Mouse (Mus musculus) E14TG2a.4 (cell line): ENCODE data around the gene Slc44a4.

Experiments used
- H3K27me3 ChIP-seq: 2 replicates; pipeline ENCODE4 v1.6.1; 2014; ENCODE audit warnings: low read length, control low read depth; ENCODE audit not compliant: insufficient read depth
- H3K36me3 ChIP-seq: 2 replicates; pipeline ENCODE4 v1.6.1; 2014; ENCODE audit warnings: low read length, control low read depth; ENCODE audit not compliant: insufficient read depth
- H3K4me1 ChIP-seq: replicated peaks from 2 replicates; pipeline ENCODE4 v1.6.1; 2014; ENCODE audit warnings: low read depth, low read length, control low read depth
- H3K4me3 ChIP-seq: replicated peaks from 2 replicates; pipeline ENCODE4 v1.5.1; 2014; ENCODE audit warnings: mild to moderate bottlenecking, low read length
- H3K9me3 ChIP-seq: 2 replicates; pipeline ENCODE4 v1.6.1; 2014; ENCODE audit warnings: low read length, control low read depth
- CTCF ChIP-seq: conservative IDR thresholded peaks from 2 replicates; pipeline ENCODE4 v1.5.1; 2014; ENCODE audit warnings: low read length
- NANOG ChIP-seq: IDR thresholded peaks from 2 replicates; pipeline ENCODE4 v1.6.1; 2014; ENCODE audit warnings: borderline replicate concordance, low read length, mixed read lengths
- POU5F1 ChIP-seq: IDR thresholded peaks from 2 replicates; pipeline ENCODE4 v1.6.1; 2014; ENCODE audit warnings: low read length, borderline replicate concordance

The Slc44a4 gene

DNA sequence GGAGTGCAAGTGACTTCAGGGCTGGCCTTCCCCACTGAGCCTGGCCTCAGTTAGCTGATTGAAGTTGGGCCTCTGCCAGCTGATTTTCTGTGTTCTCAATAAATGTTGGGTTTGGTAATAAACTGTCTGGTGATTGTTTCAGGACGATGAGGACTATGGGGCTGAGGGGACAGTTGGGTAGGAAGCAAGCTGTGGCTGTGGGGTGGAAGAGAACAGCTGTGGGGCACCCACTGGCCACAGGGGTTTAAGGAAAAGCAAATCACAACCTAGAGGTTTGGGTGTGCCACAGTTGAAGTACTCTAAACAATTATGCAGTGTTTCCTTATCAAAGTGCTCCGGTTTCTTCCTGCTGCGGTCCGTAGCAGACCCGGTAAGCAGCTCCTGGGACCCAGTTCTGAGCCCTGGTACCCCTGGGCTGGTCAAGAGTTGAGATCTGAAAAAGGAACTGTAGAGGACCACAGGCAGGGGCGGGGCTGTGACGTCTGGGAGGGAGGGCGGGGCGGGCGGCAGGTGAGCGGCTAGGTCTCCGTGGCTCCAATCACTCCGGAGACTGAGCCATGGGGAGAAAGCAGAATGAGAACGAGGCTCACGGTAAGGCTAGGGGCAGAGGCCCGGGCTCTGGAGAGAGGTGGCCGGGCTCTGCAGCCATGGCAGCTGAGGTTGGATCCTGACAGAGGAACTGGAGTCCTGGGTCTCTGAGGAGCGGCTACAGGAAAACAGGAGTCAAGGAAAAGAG is at the start of gene Slc44a4:
Gene Slc44a4, plus strand, starts transcription at position 537 of the 736 bp plus-strand sequence.
- H3K9me3 ChIP-seq, result no peaks in the 10 kb centered on the region
- peaks cover 86% of the 10 kb centered on the region for H3K4me1 ChIP-seq
- H3K36me3 ChIP-seq, result peaks cover 49% of the 10 kb centered on the region
- H3K27me3 ChIP-seq, result no peaks in the 10 kb centered on the region
- H3K4me3 ChIP-seq, result peak within 1 kb of the TSS; percentile 51; the same call in 1 of the 2 replicates
- TF ChIP-seq POU5F1, result no peak
- no peak for TF ChIP-seq CTCF
- no peak for TF ChIP-seq NANOG

DNA sequence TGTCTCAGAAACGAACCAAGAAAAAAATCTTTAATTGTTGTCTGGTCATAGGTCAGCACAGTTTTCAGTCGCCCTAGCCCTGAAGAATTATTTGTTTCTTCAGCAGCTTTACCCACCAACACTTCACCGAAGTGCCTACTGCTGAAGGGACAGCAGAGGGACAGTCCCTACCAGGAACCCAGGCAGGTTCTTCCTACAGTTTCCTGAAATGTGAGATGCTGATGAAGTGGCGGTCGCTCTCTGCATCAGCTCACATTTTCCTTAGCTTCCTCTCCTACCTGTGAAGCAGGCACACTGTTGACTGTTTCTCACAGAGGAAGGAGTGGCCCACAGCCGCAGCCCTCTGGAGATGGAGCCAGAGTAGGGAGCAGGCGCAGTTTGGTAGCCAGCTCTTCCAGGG is 48.3 kb upstream of the Slc44a4 start:
- no peaks in the 10 kb centered on the region for H3K36me3 ChIP-seq
- TF ChIP-seq CTCF (no peak), POU5F1 (no peak), NANOG (no peak)
- H3K27me3 ChIP-seq, result peaks cover 17% of the 10 kb centered on the region
- no peaks in the 10 kb centered on the region for H3K9me3 ChIP-seq
- H3K4me1 ChIP-seq, result no peaks in the 10 kb centered on the region
- no peak overlapping the region for H3K4me3 ChIP-seq

DNA sequence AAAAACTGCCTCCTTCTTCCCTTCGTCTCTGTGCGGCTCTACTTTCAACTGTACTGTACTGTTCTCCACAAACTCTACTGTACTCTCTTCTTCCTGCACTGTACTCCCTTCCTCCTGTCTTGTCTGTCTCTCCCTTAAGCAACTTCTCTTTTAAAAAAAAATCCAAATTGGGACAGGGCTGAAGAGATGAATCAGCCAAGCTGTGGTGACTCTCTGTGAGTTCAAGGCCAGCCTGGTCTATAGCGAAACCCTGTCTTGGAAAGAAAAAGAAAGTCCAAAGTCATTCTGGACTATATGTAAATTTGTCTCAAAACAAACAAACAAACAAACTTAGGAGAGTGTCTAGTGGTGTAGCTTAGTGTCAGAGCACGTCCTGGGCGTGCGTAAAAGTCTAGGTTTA is 39.9 kb upstream of the Slc44a4 start:
- no peaks in the 10 kb centered on the region for H3K36me3 ChIP-seq
- TF ChIP-seq NANOG, result no peak
- no peak for TF ChIP-seq CTCF
- no peak for TF ChIP-seq POU5F1
- H3K27me3 ChIP-seq, result peaks cover 10% of the 10 kb centered on the region; the same call in 1 of the 2 replicates
- H3K9me3 ChIP-seq, result no peaks in the 10 kb centered on the region
- peaks cover 19% of the 10 kb centered on the region for H3K4me1 ChIP-seq
- no peak overlapping the region for H3K4me3 ChIP-seq

DNA sequence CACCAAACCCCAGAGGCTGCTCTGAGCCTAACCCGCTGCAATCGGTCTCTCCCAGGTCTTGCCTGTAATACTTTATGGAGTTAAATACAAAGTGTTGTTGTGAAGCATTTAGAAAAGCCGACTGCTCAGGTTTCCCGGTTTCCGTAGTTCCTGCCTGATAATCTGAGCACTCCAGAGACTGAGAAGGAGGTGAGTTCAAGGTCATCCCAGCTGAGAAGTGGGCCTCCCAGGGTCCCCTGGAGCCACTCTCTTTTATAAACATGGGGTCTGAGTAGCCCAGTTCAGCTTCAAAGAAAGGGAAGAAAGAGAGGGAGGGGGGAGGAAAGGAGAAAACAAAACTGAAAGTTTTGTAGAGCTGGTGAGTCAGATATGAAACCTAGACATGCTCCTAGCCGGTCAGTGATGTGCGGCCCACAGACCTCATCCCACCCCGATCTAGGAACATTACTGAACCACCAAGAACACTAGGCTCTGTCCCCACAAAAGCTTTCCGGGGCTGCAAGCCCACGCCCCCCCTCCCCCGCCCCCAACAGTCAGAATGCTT is 34.9 kb upstream of the Slc44a4 start, which contains the start of gene Zbtb12:
Gene Zbtb12, plus strand, starts transcription at position 148 of the 544 bp plus-strand sequence.
- Histone ChIP-seq H3K4me1 (peaks cover 46% of the 10 kb centered on the region), H3K27me3 (peaks cover 6% of the 10 kb centered on the region), H3K36me3 (no peaks in the 10 kb centered on the region), H3K9me3 (no peaks in the 10 kb centered on the region), H3K4me3 (peak within 1 kb of the TSS; percentile 57)
- TF ChIP-seq POU5F1 (no peak), CTCF (no peak), NANOG (no peak)

DNA sequence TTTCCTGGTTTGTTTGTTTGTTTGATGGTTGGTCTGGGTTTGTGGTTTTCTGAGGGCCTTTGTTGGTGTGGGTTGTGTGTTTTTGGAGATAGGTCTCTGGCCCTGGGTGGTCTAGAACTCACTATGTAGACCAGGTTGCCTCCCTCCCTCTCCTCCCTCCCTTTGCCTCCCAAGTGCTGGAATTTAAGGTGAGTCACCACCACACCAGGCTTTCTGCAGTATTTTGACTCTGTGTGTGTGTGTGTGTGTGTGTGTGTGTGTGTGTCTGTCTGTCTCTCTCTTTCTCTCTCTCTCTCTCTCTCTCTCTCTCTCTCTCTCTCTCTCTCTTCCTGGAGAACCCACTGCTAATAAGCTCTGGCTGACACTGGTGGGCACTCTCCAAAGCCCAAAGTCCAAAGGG is 33.1 kb upstream of the Slc44a4 start:
- Histone ChIP-seq H3K4me1 (peaks cover 46% of the 10 kb centered on the region), H3K4me3 (no peak overlapping the region), H3K27me3 (peaks cover 6% of the 10 kb centered on the region), H3K36me3 (no peaks in the 10 kb centered on the region), H3K9me3 (no peaks in the 10 kb centered on the region)
- TF ChIP-seq CTCF (no peak), POU5F1 (no peak), NANOG (no peak)

DNA sequence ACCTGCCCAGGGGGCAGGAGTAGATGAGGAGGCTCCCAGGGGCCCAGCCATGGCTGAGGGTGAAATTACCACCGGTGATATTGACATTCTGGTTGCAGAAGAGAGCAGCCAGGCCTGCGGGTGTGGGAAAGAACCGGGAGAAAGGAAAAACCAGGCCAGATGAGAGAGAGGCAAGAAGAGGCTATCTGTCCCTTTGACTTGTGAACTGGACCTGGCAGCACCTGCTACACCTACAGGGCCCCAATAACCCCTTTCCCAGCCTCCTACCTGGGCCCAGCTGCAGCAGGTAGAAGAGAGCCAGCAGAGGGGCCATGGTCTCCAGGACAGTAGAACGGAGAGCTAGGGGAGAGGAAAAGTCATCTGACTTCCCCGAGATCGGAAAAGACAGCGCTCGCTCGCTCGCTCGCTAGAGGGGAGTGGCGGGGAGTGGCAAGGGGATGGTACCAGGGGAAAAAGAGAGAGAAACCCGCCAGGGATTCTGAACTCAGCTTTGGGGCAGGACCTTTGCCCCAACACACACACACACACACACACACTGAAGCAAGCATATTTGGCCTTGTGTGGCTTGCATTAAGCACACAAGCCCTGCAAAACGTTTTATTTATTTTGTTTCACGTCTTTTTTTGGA is 32.5 kb upstream of the Slc44a4 start, which contains the start of gene Gm20547:
Gene Gm20547, minus strand, starts transcription at position 360 of the 628 bp plus-strand sequence.
- Histone ChIP-seq H3K36me3 (no peaks in the 10 kb centered on the region), H3K27me3 (peaks cover 6% of the 10 kb centered on the region), H3K4me1 (peaks cover 46% of the 10 kb centered on the region), H3K4me3 (peak within 1 kb of the TSS; percentile 43), H3K9me3 (no peaks in the 10 kb centered on the region)
- TF ChIP-seq NANOG, result no peak
- no peak for TF ChIP-seq CTCF
- TF ChIP-seq POU5F1, result no peak

DNA sequence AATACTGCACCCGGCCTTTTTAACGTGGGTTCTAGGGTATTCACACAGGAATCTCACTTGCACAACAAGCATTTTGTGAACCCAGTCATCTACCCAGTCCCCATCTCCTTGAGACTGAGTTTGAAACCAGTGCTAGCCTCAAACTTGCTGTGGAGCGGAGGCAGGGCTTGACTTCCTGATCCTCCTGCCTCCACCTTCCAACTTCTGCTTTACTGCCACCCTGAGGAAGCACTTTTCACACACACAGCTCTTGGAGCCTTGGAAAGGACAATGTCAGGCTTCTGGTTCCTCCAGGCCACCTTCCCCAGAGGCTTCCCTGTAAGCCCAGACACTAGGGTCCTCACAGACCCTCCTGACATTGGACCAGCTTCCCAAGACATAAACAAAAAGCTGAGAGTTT is 30.9 kb upstream of the Slc44a4 start:
- Histone ChIP-seq H3K27me3 (peaks cover 6% of the 10 kb centered on the region), H3K36me3 (no peaks in the 10 kb centered on the region), H3K9me3 (no peaks in the 10 kb centered on the region), H3K4me1 (peaks cover 41% of the 10 kb centered on the region), H3K4me3 (no peak overlapping the region)
- TF ChIP-seq POU5F1, result no peak

DNA sequence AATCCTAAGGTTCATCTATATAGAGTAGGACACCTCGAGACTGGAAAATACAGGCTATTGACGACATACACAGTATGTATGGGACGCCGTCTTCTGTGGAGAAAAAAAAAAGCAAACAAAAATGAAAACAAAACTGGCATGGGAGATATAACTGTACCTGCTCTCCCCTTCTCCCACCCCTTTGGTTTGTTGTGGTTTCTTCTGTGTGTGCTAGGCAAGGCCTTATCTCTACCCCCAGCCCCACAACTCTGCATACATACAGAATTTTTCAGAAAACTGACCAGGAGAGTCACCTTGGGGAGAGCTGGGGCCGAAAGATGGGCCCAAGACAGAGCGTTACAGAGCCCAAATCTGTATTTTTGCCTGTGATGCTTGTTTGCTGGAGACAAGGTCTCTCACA is 29.6 kb upstream of the Slc44a4 start:
- TF ChIP-seq CTCF (no peak), POU5F1 (no peak), NANOG (no peak)
- H3K36me3 ChIP-seq, result no peaks in the 10 kb centered on the region

More for the DNA sequence above, 29.6 kb upstream of the Slc44a4 start:
- Histone ChIP-seq H3K27me3 (peaks cover 6% of the 10 kb centered on the region), H3K4me3 (no peak overlapping the region), H3K4me1 (peaks cover 29% of the 10 kb centered on the region), H3K9me3 (no peaks in the 10 kb centered on the region)
